Mouse (Mus musculus) heart, embryonic 11.5 days (tissue): ENCODE measurements at regions not wholly inside any gene's neighbourhood (a gene's known extent, or its start where the extent isn't known, plus 50 kb on each side); places are given as distances from the start of the nearest gene placed in this dataset.
A peak's percentile ranks its signal among the peaks of the same experiment; 100 is the strongest.

Experiments used
- ATAC-seq: fragments of 200-750 bp; cut with Nextera tagmentation; replicated peaks from 2 replicates; pipeline ENCODE4 v1.8.0; 2017; ENCODE audit warnings: moderate library complexity; ENCODE audit not compliant: insufficient number of reproducible peaks, low FRiP score, low TSS enrichment
- H3K27ac ChIP-seq: fragments of 300-500 bp; sonication (generic); 2 replicates; pipeline ENCODE4 v1.5.1; 2014; ENCODE audit warnings: mild to moderate bottlenecking, low read depth, low read length
- H3K27me3 ChIP-seq: fragments of 300-500 bp; sonication (generic); 2 replicates; pipeline ENCODE4 v1.6.1; 2014; ENCODE audit warnings: mild to moderate bottlenecking, low read length, mixed read lengths; ENCODE audit not compliant: control insufficient read depth, insufficient read depth
- H3K36me3 ChIP-seq: fragments of 300-500 bp; sonication (generic); 2 replicates; pipeline ENCODE4 v1.6.1; 2014; ENCODE audit warnings: mild to moderate bottlenecking, low read length, moderate library complexity, mixed read lengths; ENCODE audit not compliant: control insufficient read depth, insufficient read depth
- H3K4me1 ChIP-seq: fragments of 300-500 bp; sonication (generic); 2 replicates; pipeline ENCODE4 v1.6.1; 2014; ENCODE audit warnings: low read length; ENCODE audit not compliant: control insufficient read depth, insufficient read depth
- H3K4me2 ChIP-seq: fragments of 300-500 bp; sonication (generic); 2 replicates; pipeline ENCODE4 v1.6.1; 2014; ENCODE audit warnings: mild to moderate bottlenecking, moderate library complexity
- H3K4me3 ChIP-seq: fragments of 300-500 bp; sonication (generic); 2 replicates; pipeline ENCODE4 v1.5.1; 2014; ENCODE audit warnings: low read depth, low read length
- H3K9ac ChIP-seq: fragments of 300-500 bp; sonication (generic); 2 replicates; pipeline ENCODE4 v1.6.1; 2014; ENCODE audit warnings: mild to moderate bottlenecking, low read depth, low read length, moderate library complexity
- H3K9me3 ChIP-seq: fragments of 300-500 bp; sonication (generic); replicated peaks from 2 replicates; pipeline ENCODE4 v1.6.1; 2016; ENCODE audit warnings: low read length; ENCODE audit not compliant: control insufficient read depth
- WGBS: fragments of 180-500 bp; shearing (Covaris S2); extraction: QIAGEN DNeasy Blood & Tissue Kit; methylation state at CpG from one replicate; pipeline ENCODE4 v1.1.7; 2014; ENCODE audit not compliant: insufficient replicate concordance; 5-methylcytosine and 5-hydroxymethylcytosine counted together

GRCm38 (mm10) chr19:14890241-14891089 lies 292.6 kb upstream of the Tle4 start:
- no peak for ATAC-seq
- Histone ChIP-seq H3K27ac (no peak overlapping the region), H3K9me3 (no peaks in the 10 kb centered on the region), H3K4me2 (peak overlapping the region; percentile 64), H3K4me1 (no peaks in the 10 kb centered on the region), H3K36me3 (no peaks in the 10 kb centered on the region), H3K9ac (peak overlapping the region; percentile 16; the same call in 1 of the 2 replicates), H3K4me3 (peak overlapping the region; percentile 33), H3K27me3 (peaks cover 3% of the 10 kb centered on the region)
- WGBS: 4% methylated on average over 21 of the region's 21 CpGs

- WGBS: 53% methylated on average over 3 of the region's 3 CpGs
- no peak for ATAC-seq
- H3K27ac ChIP-seq: no peak overlapping the region
Observed at GRCm38 (mm10) chr19:14889794-14890193, 291.9 kb upstream of the Tle4 start.

GRCm38 (mm10) chr19:14883707-14884421 lies 286.0 kb upstream of the Tle4 start:
- H3K27ac ChIP-seq: no peak overlapping the region
- H3K4me1 ChIP-seq: no peaks in the 10 kb centered on the region
- H3K36me3 ChIP-seq: no peaks in the 10 kb centered on the region
- no peak for ATAC-seq
- no peaks in the 10 kb centered on the region; the same call in 1 of the 2 replicates for H3K27me3 ChIP-seq
- 42% methylated on average over 8 of the region's 8 CpGs for WGBS
- H3K4me2 ChIP-seq: no peak overlapping the region
- no peaks in the 10 kb centered on the region for H3K9me3 ChIP-seq
- no peak overlapping the region for H3K9ac ChIP-seq
- no peak overlapping the region for H3K4me3 ChIP-seq

More at GRCm38 (mm10) chr19:14889794-14890193, 291.9 kb upstream of the Tle4 start:
- Histone ChIP-seq H3K4me2 (peak overlapping the region; percentile 64), H3K4me3 (peak overlapping the region; percentile 33; the same call in 1 of the 2 replicates), H3K9ac (no peak overlapping the region), H3K4me1 (no peaks in the 10 kb centered on the region), H3K36me3 (no peaks in the 10 kb centered on the region), H3K27me3 (peaks cover 3% of the 10 kb centered on the region), H3K9me3 (no peaks in the 10 kb centered on the region)

- H3K27ac ChIP-seq: no peak overlapping the region
- no peak overlapping the region for H3K4me2 ChIP-seq
- no peak overlapping the region for H3K4me3 ChIP-seq
- 86% methylated on average over 4 of the region's 4 CpGs for WGBS
- ATAC-seq: no peak
- H3K9ac ChIP-seq: no peak overlapping the region
- H3K36me3 ChIP-seq: no peaks in the 10 kb centered on the region
- no peaks in the 10 kb centered on the region for H3K4me1 ChIP-seq
- H3K9me3 ChIP-seq: no peaks in the 10 kb centered on the region
- no peaks in the 10 kb centered on the region for H3K27me3 ChIP-seq
Observed at GRCm38 (mm10) chr19:14880818-14881217, 283.0 kb upstream of the Tle4 start.

DNA sequence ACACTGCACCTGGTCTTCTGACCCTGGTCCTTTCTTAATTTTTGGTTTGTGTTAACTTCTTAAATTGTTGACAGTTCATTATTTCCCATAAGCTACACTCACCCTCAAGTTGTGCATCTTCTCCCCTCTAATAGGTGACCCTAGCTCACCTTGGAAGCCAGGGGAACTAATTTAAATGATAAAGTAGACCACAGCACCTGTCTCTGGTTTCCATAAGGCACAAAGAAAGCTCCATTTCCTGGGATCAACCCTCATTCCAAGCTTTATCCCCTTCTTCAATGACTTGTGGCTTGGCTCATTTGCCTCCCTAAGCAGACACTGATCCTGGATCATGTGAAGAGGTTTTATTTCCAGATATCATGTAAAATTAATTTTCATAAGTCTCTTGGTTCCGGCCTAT lies 276.1 kb upstream of the Tle4 start:
- 77% methylated on average over 1 of the region's 1 CpGs for WGBS
- H3K27ac ChIP-seq: no peak overlapping the region

GRCm38 (mm10) chr19:14871178-14871867 lies 273.5 kb upstream of the Tle4 start:
- H3K36me3 ChIP-seq: no peaks in the 10 kb centered on the region
- no peaks in the 10 kb centered on the region for H3K27me3 ChIP-seq
- no peak overlapping the region for H3K4me3 ChIP-seq
- 17% methylated on average over 7 of the region's 7 CpGs for WGBS
- H3K9me3 ChIP-seq: no peaks in the 10 kb centered on the region
- peaks cover 2% of the 10 kb centered on the region; the same call in 1 of the 2 replicates for H3K4me1 ChIP-seq
- H3K4me2 ChIP-seq: no peak overlapping the region; the same call in 1 of the 2 replicates
- no peak overlapping the region for H3K27ac ChIP-seq
- no peak for ATAC-seq
- no peak overlapping the region for H3K9ac ChIP-seq

More for the DNA sequence above, 276.1 kb upstream of the Tle4 start:
- Histone ChIP-seq H3K9ac (no peak overlapping the region), H3K4me2 (no peak overlapping the region), H3K9me3 (no peaks in the 10 kb centered on the region), H3K36me3 (no peaks in the 10 kb centered on the region), H3K4me1 (peaks cover 2% of the 10 kb centered on the region; the same call in 1 of the 2 replicates), H3K27me3 (no peaks in the 10 kb centered on the region), H3K4me3 (no peak overlapping the region)
- no peak for ATAC-seq

DNA sequence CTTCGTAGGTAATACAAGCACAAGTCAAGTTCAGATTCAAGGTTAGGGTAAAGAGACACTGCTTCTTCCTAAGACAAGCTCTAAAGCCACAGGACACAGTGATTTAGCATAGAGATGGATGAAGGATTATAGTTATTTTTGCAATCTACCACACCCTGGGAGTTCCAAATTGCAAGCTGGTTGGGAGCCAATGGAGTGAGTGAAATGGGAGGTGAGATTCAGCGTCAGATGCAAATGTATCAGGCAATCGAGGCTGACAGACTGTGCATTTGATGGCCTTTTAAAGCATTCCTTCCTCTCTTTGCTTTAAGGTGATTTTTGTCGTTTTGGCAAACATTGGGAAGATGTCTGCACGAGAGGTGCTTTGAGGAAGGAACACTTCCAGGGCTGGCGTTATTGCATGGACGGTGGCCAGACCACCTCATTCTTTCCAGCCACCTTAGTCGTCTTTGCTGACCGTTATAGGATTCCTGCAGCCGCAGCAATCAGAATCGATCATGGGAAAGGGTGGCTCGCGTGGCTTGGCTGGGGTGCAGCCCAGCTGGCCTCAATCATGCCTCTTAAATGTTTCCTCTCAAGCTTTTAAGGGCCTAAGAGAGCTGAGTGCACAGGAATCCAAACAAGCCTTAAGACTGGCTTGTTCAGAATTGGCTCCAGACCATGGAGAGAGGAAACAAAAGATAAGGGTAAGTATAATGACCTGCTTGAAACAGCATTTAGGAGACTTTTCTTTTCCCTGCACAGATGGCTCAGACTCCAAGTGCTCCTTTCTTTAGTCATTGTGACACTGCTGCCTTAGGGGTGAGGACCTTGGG lies 265.0 kb upstream of the Tle4 start:
- Histone ChIP-seq H3K4me3 (no peak overlapping the region), H3K4me2 (no peak overlapping the region), H3K9me3 (no peaks in the 10 kb centered on the region), H3K27ac (no peak overlapping the region), H3K27me3 (no peaks in the 10 kb centered on the region), H3K4me1 (no peaks in the 10 kb centered on the region; the same call in 1 of the 2 replicates), H3K36me3 (no peaks in the 10 kb centered on the region), H3K9ac (no peak overlapping the region)
- 40% methylated on average over 13 of the region's 13 CpGs for WGBS
- ATAC-seq: no peak

GRCm38 (mm10) chr19:14855036-14855435 lies 257.2 kb upstream of the Tle4 start:
- Histone ChIP-seq H3K9ac (no peak overlapping the region), H3K27ac (no peak overlapping the region), H3K9me3 (no peaks in the 10 kb centered on the region), H3K4me3 (no peak overlapping the region), H3K4me1 (no peaks in the 10 kb centered on the region), H3K36me3 (no peaks in the 10 kb centered on the region), H3K27me3 (no peaks in the 10 kb centered on the region), H3K4me2 (no peak overlapping the region)
- WGBS: 53% methylated on average over 2 of the region's 2 CpGs
- no peak for ATAC-seq
